Mouse (Mus musculus) liver, postnatal 0 days (tissue): ENCODE measurements around the gene Tle1.

ENCODE experiments used
- CTCF ChIP-seq: sonication (generic); IDR thresholded peaks from 2 replicates; pipeline ENCODE4 v1.5.1; 2016; ENCODE audit warnings: antibody characterized with exemption, low read depth
- EP300 ChIP-seq: IDR thresholded peaks from 2 replicates; pipeline ENCODE4 v1.6.1; 2016; ENCODE audit warnings: antibody characterized with exemption, low read depth, mild to moderate bottlenecking

DNA sequence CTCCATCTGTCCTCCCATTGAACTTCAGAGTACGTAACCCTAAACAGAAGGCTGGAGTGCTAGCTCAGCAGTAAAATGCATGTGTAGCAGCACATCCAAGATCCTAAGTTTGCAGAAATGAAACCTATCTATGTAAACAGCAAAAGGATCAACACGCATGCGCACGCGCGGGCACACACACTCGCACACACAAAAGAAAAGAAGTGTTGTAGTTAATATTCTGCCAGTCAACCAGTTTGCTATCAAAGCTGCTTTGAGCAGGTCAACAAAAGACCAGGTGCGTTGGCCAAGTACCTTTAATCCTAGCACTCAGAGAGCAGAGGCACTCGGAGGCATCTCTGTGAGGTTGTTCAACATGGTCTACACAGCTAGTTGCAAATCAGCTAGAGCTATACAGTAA, 35.0 kb downstream of the Tle1 start:
- TF ChIP-seq EP300 (no peak), CTCF (no peak)
